Mouse (Mus musculus) lung, embryonic 14.5 days (tissue): ENCODE measurements around the gene Ndufa13. TPM values are rescaled to one million over a fixed set of nuclear protein-coding genes. Genes with fewer than 3 reads are reported as not detected.

Experiments
- ATAC-seq: fragments of 200-750 bp; cut with Nextera tagmentation; 2 replicates; pipeline ENCODE4 v1.8.0; 2017; ENCODE audit warnings: mild to moderate bottlenecking, moderate TSS enrichment, moderate library complexity; ENCODE audit not compliant: insufficient read depth
- DNase-seq: peaks from one replicate; pipeline ENCODE4 v3.0.0-alpha.2; 2015
- H3K27ac ChIP-seq: fragments of 300-500 bp; sonication (generic); 2 replicates; pipeline ENCODE4 v1.5.1; 2014; ENCODE audit warnings: low read depth, mild to moderate bottlenecking, moderate library complexity
- H3K27me3 ChIP-seq: fragments of 300-500 bp; sonication (generic); 2 replicates; pipeline ENCODE4 v1.6.1; 2014; ENCODE audit warnings: low read length, control low read depth; ENCODE audit not compliant: insufficient read depth
- H3K36me3 ChIP-seq: fragments of 300-500 bp; sonication (generic); 2 replicates; pipeline ENCODE4 v1.6.1; 2014; ENCODE audit warnings: control low read depth; ENCODE audit not compliant: insufficient read depth
- H3K4me1 ChIP-seq: fragments of 300-500 bp; sonication (generic); 2 replicates; pipeline ENCODE4 v1.6.1; 2014; ENCODE audit warnings: antibody characterized with exemption, control low read depth; ENCODE audit not compliant: insufficient read depth
- H3K4me2 ChIP-seq: fragments of 300-500 bp; sonication (generic); 2 replicates; pipeline ENCODE4 v1.6.1; 2014; ENCODE audit warnings: mild to moderate bottlenecking
- H3K4me3 ChIP-seq: fragments of 300-500 bp; sonication (generic); 2 replicates; pipeline ENCODE4 v1.5.1; 2014; ENCODE audit warnings: low read depth, low read length
- H3K9ac ChIP-seq: fragments of 300-500 bp; sonication (generic); 2 replicates; pipeline ENCODE4 v1.6.1; 2014
- H3K9me3 ChIP-seq: fragments of 300-500 bp; sonication (generic); 2 replicates; pipeline ENCODE4 v1.6.1; 2016; ENCODE audit warnings: low read depth, low read length, control low read depth
- CTCF ChIP-seq: IDR thresholded peaks from 2 replicates; pipeline ENCODE4 v1.5.1; 2016; ENCODE audit warnings: antibody characterized with exemption, low read depth
- WGBS: fragments of 180-500 bp; shearing (Covaris S2); extraction: QIAGEN DNeasy Blood & Tissue Kit; methylation state at CpG from one replicate; pipeline ENCODE4 v1.1.7; 2014; 5-methylcytosine and 5-hydroxymethylcytosine counted together
- polyA plus RNA-seq: library from polyadenylated mRNA; unstranded; fragments of >200 nt; fragmentation: Nextera tagmentation; extraction: Ambion mirVana; gene quantifications from 2 replicates; pipeline ENCODE4 v1.2.1, GENCODE M21; 2014

The Ndufa13 gene
- polyA plus RNA-seq, 1 experiment from 2014 or later: 163 TPM

- H3K4me3 ChIP-seq: no peak overlapping the region
- H3K27ac ChIP-seq: no peak overlapping the region
- H3K36me3 ChIP-seq: peaks cover 31% of the 10 kb centered on the region
- peaks cover 6% of the 10 kb centered on the region for H3K4me1 ChIP-seq
- DNase-seq (no peak), ATAC-seq (no peak)
- no peak overlapping the region for H3K9ac ChIP-seq
- WGBS: 84% methylated on average over 6 of the region's 6 CpGs
- no peak overlapping the region for H3K4me2 ChIP-seq
- H3K27me3 ChIP-seq: no peaks in the 10 kb centered on the region
- TF ChIP-seq CTCF: no peak
- H3K9me3 ChIP-seq: no peaks in the 10 kb centered on the region
Observed at GRCm38 (mm10) chr8:69897857-69898256, 4.5 kb downstream of the Ndufa13 start.

- no peak overlapping the region for H3K27ac ChIP-seq
- no peak overlapping the region for H3K9ac ChIP-seq
- DNase-seq (no peak), ATAC-seq (no peak)
- H3K4me2 ChIP-seq: no peak overlapping the region
- 71% methylated on average over 4 of the region's 4 CpGs for WGBS
- no peak overlapping the region for H3K4me3 ChIP-seq
- TF ChIP-seq CTCF: no peak
- H3K9me3 ChIP-seq: no peaks in the 10 kb centered on the region
- H3K36me3 ChIP-seq: peaks cover 31% of the 10 kb centered on the region
- H3K4me1 ChIP-seq: peaks cover 6% of the 10 kb centered on the region
- H3K27me3 ChIP-seq: peaks cover under 1% of the 10 kb centered on the region
Observed at GRCm38 (mm10) chr8:69895772-69896451, 6.4 kb downstream of the Ndufa13 start.

DNA sequence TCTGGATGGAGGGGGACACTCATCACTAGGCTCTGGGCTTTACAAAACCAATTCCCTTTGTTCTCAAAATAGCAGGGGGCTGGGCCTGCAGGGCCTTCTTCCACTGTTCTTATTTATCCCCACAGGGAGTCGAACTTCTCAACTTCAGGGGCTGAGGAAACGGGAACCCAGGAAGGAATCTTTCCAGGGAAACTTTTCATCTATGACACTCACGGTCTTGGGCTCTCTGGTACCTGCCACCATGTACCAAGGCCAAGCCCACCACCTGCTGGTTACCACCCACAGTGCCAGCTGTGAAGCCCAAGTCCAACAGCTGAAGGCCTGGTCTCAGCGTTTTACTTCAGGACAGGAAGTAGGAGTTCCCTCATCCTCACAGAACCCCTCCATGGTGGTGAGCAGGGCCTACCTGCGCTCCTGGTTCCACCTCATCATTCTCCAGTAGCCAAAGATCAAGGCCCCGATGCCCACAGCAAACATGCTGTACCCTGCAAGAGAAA, 7.5 kb downstream of the Ndufa13 start:
- H3K9ac ChIP-seq: no peak overlapping the region
- H3K36me3 ChIP-seq: peaks cover 31% of the 10 kb centered on the region
- no peaks in the 10 kb centered on the region for H3K4me1 ChIP-seq
- H3K27ac ChIP-seq: no peak overlapping the region
- H3K4me3 ChIP-seq: no peak overlapping the region
- no peak overlapping the region for H3K4me2 ChIP-seq
- DNase-seq: no peak
- TF ChIP-seq CTCF: no peak
- ATAC-seq: no peak
- WGBS: 68% methylated on average over 6 of the region's 6 CpGs
- no peaks in the 10 kb centered on the region for H3K9me3 ChIP-seq
- peaks cover 11% of the 10 kb centered on the region for H3K27me3 ChIP-seq

GRCm38 (mm10) chr8:69893863-69894262, 8.5 kb downstream of the Ndufa13 start:
- Histone ChIP-seq H3K9ac (no peak overlapping the region), H3K4me2 (no peak overlapping the region), H3K27me3 (peaks cover 21% of the 10 kb centered on the region), H3K4me3 (no peak overlapping the region), H3K36me3 (peaks cover 31% of the 10 kb centered on the region), H3K4me1 (no peaks in the 10 kb centered on the region), H3K27ac (no peak overlapping the region), H3K9me3 (no peaks in the 10 kb centered on the region)
- peak; percentile 19; the same call in 1 of the 2 replicates for ATAC-seq
- WGBS: 46% methylated on average over 17 of the region's 17 CpGs
- TF ChIP-seq CTCF: peak; percentile 69
- DNase-seq: peak; percentile 73

- Histone ChIP-seq H3K4me2 (no peak overlapping the region), H3K36me3 (peaks cover 9% of the 10 kb centered on the region; the same call in 1 of the 2 replicates), H3K4me3 (no peak overlapping the region), H3K27ac (no peak overlapping the region), H3K9ac (no peak overlapping the region), H3K4me1 (no peaks in the 10 kb centered on the region), H3K9me3 (no peaks in the 10 kb centered on the region), H3K27me3 (peaks cover 51% of the 10 kb centered on the region)
- TF ChIP-seq CTCF: peak; percentile 83
- 37% methylated on average over 19 of the region's 19 CpGs for WGBS
- DNase-seq (peak; percentile 79), ATAC-seq (no peak)
Observed at GRCm38 (mm10) chr8:69890813-69891241, 11.5 kb downstream of the Ndufa13 start.

DNA sequence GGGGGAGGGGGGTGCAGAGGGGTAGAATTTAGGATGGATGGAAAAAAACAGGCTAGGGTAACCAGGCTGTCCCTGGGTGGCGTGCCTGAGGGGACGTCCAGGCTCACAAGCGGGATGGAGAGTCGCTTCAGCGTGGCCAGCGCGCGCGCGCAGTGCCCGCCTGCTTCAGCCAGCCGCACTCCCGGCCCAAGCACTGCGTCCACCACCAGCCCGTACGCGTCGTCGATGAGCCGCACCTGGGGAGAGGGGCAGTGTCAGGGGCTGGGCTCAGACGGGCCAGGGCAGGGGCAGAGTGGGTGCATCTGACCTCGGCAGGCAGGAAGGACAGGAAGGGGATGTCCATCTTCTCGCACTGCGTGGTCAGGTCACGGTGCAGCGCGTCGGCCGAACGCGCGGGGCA, 13.5 kb downstream of the Ndufa13 start:
- WGBS: 2% methylated on average over 32 of the region's 32 CpGs
- Histone ChIP-seq H3K9ac (no peak overlapping the region; the same call in 1 of the 2 replicates), H3K4me3 (peak overlapping the region; percentile 29), H3K4me2 (peak overlapping the region; percentile 53), H3K36me3 (peaks cover 3% of the 10 kb centered on the region; the same call in 1 of the 2 replicates), H3K27me3 (peaks cover 71% of the 10 kb centered on the region), H3K4me1 (no peaks in the 10 kb centered on the region), H3K27ac (no peak overlapping the region), H3K9me3 (no peaks in the 10 kb centered on the region)
- no peak for ATAC-seq
- TF ChIP-seq CTCF: no peak
- DNase-seq: no peak

DNA sequence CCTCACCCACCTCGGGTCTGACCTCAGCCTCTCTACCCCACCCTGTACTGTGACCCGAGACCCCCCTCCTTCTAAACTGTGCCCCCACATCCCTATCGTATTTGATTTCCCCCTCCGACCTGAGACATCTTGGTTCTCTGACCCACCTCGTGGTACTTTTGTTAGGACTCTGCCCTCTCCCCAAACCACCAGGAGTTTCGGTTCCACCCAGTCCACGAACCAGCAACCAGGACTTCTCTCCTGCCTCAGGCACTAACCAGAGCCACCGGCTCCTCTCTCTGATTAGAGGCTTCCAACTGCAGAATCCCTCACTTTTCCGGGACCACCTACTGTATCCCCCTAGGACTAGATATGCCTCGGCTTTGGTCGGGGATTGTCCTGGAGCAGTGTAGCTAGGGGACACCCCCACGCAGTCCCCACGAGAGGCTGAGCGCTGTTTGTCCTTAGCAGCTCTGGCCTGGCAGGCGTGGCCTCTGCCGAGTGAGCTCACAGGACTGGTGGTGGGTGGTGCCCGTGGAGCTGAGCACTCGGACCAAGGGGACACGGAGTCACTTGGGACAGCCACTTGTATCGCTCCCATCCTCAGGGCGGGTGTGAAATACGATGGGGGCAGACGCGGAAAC, 14.0 kb downstream of the Ndufa13 start:
- Histone ChIP-seq H3K27me3 (peaks cover 76% of the 10 kb centered on the region), H3K9me3 (no peaks in the 10 kb centered on the region), H3K4me2 (peak overlapping the region; percentile 53), H3K27ac (no peak overlapping the region), H3K36me3 (no peaks in the 10 kb centered on the region), H3K4me3 (peak overlapping the region; percentile 29), H3K4me1 (no peaks in the 10 kb centered on the region), H3K9ac (no peak overlapping the region)
- peak; percentile 16 for DNase-seq
- peak; percentile 25 for ATAC-seq
- no peak for TF ChIP-seq CTCF
- 6% methylated on average over 24 of the region's 24 CpGs for WGBS
